8 mouse cellular contexts compared by ENCODE assay signal in genomic region chr13:51228862-51229770, GRCm38 (mm10). TPM values are rescaled to one million over a fixed set of nuclear protein-coding genes. Genes with fewer than 3 reads are reported as not detected.
DNase-seq lines count a peak whose midpoint lies in the region; ATAC-seq and TF ChIP-seq lines count a peak whose summit lies in the region.

No protein-coding gene starts in this region.

- no peaks in the 10 kb centered on the region for H3K36me3 ChIP-seq in embryonic facial prominence, embryonic 15.5 days
- no peaks in the 10 kb centered on the region for H3K36me3 ChIP-seq in limb, embryonic 12.5 days
- H3K36me3 ChIP-seq in intestine, postnatal 0 days (ENCODE audit: control insufficient read depth, insufficient read depth) = no peaks in the 10 kb centered on the region

- no peak overlapping the region for H3K4me2 ChIP-seq in embryonic facial prominence, embryonic 15.5 days (replicated peaks)
- H3K4me2 ChIP-seq in limb, embryonic 12.5 days = no peak overlapping the region
- H3K4me2 ChIP-seq in intestine, postnatal 0 days (replicated peaks; ENCODE audit: low read depth) = no peak overlapping the region

- no peak for DNase-seq in cerebellum, adult 11 months
- peak; percentile 10 for DNase-seq in 3T3-L1 (ENCODE audit: low read depth, low spot score)
- peak; percentile 83 for DNase-seq in retina, embryonic 14.5 days (ENCODE audit: low spot score)
- no peak for DNase-seq in ovary, postnatal 36 days (ENCODE audit: low spot score)

- no peak overlapping the region for H3K4me3 ChIP-seq in embryonic facial prominence, embryonic 15.5 days (replicated peaks)
- no peak overlapping the region for H3K4me3 ChIP-seq in limb, embryonic 12.5 days (replicated peaks)
- H3K4me3 ChIP-seq in intestine, postnatal 0 days (ENCODE audit: low read depth, low read length) = no peak overlapping the region

- ATAC-seq in cerebellum, adult (ENCODE audit: insufficient number of reproducible peaks, low FRiP score, low TSS enrichment) = peak; percentile 52; the same call in 1 of the 2 replicates
- no peak for ATAC-seq in embryonic facial prominence, embryonic 15.5 days (ENCODE audit: insufficient number of reproducible peaks, low FRiP score, low TSS enrichment, low read depth)
- no peak for ATAC-seq in limb, embryonic 12.5 days (ENCODE audit: insufficient number of reproducible peaks, insufficient read depth, low FRiP score, low TSS enrichment, low read depth)
- no peak for ATAC-seq in intestine, postnatal 0 days

- TF ChIP-seq CTCF in intestine, postnatal 0 days (IDR thresholded peaks at IDR 0.05; ENCODE audit: low read depth) = no peak

- 53% methylated on average over 30 of the region's 30 CpGs for WGBS in embryonic facial prominence, embryonic 15.5 days
- 78% methylated on average over 30 of the region's 30 CpGs for WGBS in limb, embryonic 12.5 days
- 72% methylated on average over 30 of the region's 30 CpGs for WGBS in intestine, postnatal 0 days

- H3K9ac ChIP-seq in embryonic facial prominence, embryonic 15.5 days = no peak overlapping the region
- H3K9ac ChIP-seq in limb, embryonic 12.5 days (replicated peaks) = no peak overlapping the region
- no peak overlapping the region for H3K9ac ChIP-seq in intestine, postnatal 0 days (ENCODE audit: low read depth, low read length)

- H3K4me1 ChIP-seq in embryonic facial prominence, embryonic 15.5 days = peaks cover 28% of the 10 kb centered on the region
- H3K4me1 ChIP-seq in limb, embryonic 12.5 days (replicated peaks) = peaks cover 11% of the 10 kb centered on the region; the same call in 1 of the 2 replicates
- H3K4me1 ChIP-seq in intestine, postnatal 0 days (replicated peaks; ENCODE audit: control insufficient read depth, insufficient read depth, low read length) = no peaks in the 10 kb centered on the region

- H3K27me3 ChIP-seq in embryonic facial prominence, embryonic 15.5 days = no peaks in the 10 kb centered on the region
- no peaks in the 10 kb centered on the region for H3K27me3 ChIP-seq in limb, embryonic 12.5 days
- no peaks in the 10 kb centered on the region for H3K27me3 ChIP-seq in intestine, postnatal 0 days (replicated peaks; ENCODE audit: control insufficient read depth, insufficient read depth, low read length)

- no peaks in the 10 kb centered on the region for H3K9me3 ChIP-seq in embryonic facial prominence, embryonic 15.5 days (replicated peaks)
- H3K9me3 ChIP-seq in limb, embryonic 12.5 days = no peaks in the 10 kb centered on the region
- no peaks in the 10 kb centered on the region for H3K9me3 ChIP-seq in intestine, postnatal 0 days (ENCODE audit: control insufficient read depth)

- H3K27ac ChIP-seq in embryonic facial prominence, embryonic 15.5 days (replicated peaks) = peak overlapping the region; percentile 66
- peak overlapping the region; percentile 36 for H3K27ac ChIP-seq in limb, embryonic 12.5 days
- no peak overlapping the region for H3K27ac ChIP-seq in intestine, postnatal 0 days (ENCODE audit: low read depth, low read length)

RNA-seq across cellular contexts. Expression of gene Nxnl2, which starts 58.3 kb away (rescaled TPM):
- 3.1 and 4.4 TPM in 2 replicates for polyA plus RNA-seq in embryonic facial prominence, embryonic 15.5 days (2015; fragmentation: Nextera tagmentation; extraction: Ambion mirVana)
- polyA plus RNA-seq in limb, embryonic 12.5 days (2016; fragmentation: Nextera tagmentation; extraction: Ambion mirVana) = 9.4 and 9.5 TPM in 2 replicates
- polyA plus RNA-seq in intestine, postnatal 0 days (2015; fragmentation: Nextera tagmentation; extraction: Ambion mirVana) = 5.0 and 6.1 TPM in 2 replicates

Comparison
In these comparisons a context has a peak if more than half of its experiments do, and no peak if none do; other contexts are left out.
1. DNase-seq: peak in 3T3-L1 (single experiment) and retina, embryonic 14.5 days (single experiment); none in cerebellum, adult 11 months (single experiment) and ovary, postnatal 36 days (single experiment).